Mouse (Mus musculus): ENCODE measurements around the gene Tbx1.
A peak's percentile ranks its signal among the peaks of the same experiment; 100 is the strongest.

Tbx1 gene

DNA sequence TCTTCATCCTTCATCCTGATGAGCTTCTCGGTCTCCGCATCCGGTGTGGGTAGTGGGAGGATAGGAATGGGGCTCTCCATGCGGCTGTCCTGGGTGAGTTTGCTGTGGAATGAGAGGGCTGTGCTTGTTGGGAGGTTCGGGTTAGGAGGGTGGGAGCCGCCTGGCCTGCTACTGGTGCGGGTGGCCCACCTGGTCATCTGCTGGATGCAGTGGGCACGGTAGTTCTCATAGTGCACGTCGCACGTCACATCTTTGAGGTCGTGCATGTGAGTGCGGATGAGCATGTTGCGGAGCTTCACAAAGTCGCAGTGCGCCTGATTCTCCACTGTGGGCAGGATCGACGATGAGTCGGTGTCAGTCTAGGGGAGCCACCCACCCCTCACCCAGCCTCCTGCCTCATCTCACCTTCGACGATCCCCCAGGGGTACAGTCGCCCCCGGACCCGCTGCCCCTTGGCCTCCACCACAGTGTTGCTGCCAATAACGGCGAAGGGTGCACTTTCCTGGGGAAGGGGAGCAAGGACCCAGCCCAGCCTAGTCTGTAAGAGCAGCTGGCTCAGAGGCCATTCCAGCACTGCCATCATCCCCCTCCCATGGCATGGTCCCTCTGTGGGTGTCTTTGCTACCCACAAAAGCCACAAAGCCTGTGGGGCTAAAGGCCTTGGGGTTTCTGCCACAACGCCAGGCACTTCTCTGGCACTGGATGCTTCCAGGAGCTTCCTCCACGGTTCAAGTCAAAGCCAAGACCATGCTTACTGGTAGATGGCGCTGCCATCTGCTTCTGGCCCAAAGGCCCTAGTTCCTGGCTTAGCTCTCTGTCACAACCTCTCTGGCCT lies 32.7 kb upstream of the Tbx1 start:
- DNase-seq (ENCODE audit: low read depth, low spot score), result no peak

DNA sequence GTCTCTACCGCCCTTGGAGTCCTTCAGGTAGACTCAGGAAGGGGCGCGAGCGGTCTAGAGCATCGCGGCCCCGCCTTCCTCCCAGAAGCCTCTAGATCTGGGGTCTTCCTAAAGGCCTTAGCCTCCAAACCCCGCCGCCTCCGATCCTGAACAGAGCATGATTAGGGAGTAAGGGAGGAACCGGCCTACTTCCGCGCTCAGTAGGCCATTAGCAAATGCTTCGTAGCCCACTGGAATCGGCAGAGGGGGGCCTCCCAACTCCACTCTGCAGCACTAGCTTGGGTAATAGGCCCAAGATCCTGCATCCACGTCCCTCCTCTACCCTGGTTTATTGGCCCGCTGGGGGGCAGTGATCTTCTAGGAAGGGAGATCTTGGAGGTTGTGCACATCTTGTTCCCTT lies 31.5 kb upstream of the Tbx1 start, which contains the start of gene Gp1bb:
Gp1bb (minus strand) TSS at position 385 of the 400 bp plus-strand sequence.
- no peak for DNase-seq (ENCODE audit: low read depth, low spot score)

DNA sequence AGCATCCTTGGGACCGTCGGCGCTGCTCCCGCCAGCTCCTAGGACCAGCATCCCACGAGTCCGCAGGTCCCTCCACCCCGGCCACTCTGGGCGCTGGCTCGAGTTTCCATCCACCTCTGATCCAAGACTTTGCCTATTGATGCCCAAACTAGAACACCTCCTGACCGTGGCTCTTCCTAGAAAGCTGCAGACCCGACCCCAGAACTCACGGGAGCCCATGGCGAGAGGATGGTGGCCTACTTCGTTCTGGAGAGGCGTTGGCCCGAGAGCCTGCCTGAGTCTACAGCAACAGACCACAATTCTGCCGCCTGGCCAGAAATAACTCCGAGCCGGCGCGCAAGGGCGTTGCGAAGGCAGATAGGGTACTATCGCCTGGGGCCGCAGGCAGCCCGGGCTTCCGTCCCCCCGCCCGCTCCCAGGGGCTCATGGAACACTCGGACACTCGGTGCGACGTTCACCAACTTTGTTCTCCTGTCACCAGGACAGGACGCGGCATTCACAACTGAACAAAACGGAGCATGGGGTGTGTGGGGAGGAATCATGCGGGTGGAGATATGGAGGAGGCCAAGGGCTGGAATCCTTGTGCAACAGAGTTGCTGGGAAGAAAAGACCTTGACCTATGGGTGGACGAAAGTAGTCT lies 31.0 kb upstream of the Tbx1 start:
- DNase-seq (ENCODE audit: low read depth, low spot score), result no peak

DNA sequence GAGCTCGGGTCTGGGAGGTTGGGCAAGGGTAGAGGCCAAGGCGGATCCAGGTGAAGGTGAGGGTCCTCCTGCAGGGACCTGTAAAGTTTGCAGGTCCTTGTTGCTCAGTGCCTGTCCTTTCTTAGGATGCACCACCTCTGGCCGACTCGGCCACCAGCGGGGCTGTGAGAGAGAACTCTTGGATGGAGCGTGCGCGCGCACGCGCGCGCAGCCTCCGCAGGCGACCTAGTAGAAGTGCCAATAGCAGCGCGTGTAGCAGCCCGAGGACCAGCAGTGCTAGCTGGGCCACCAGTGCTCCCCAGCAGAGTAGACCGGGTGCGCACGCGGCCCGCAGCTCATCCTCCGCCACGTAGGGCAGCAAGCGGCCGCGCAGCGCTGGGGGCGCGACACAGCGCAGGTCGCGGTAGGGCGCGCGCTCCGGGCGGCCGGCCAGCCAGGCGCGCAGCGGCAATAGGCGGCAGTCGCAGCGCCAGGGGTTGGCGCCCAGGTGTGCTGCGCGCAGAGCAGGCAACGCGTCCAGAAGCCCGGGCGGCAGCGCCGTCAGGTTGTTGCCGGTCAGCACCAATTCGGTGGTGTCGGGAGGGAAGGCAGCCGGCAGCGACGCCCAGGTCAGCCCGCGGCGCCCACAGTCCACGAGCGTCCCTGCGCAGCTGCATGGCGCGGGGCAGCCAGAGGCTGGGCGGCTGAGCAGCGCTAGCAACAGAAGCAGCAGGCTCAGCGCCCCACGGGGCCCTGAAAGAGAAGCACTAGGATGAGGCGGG lies 30.3 kb upstream of the Tbx1 start:
- no peak for DNase-seq (ENCODE audit: low read depth, low spot score)

DNA sequence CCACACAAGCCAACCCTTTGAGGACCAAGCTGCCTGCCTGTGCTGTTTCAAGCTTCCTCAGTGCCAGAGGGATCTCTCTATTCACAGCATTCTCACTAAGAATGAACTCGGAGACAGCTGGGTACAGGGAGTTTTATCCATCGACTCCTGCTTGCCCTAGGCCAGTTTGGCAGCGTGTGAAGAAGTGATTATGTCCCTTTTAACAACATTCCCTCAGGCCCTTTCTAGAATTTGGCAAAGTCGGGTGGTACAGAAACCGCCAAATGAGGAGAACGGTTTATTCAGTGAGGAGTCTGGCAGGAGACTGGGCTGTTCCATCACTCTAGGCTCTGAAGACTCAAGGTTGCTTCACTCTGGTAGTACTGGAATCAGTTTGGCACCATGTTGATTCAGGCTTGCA lies 29.7 kb upstream of the Tbx1 start:
- DNase-seq (ENCODE audit: low read depth, low spot score), result no peak

DNA sequence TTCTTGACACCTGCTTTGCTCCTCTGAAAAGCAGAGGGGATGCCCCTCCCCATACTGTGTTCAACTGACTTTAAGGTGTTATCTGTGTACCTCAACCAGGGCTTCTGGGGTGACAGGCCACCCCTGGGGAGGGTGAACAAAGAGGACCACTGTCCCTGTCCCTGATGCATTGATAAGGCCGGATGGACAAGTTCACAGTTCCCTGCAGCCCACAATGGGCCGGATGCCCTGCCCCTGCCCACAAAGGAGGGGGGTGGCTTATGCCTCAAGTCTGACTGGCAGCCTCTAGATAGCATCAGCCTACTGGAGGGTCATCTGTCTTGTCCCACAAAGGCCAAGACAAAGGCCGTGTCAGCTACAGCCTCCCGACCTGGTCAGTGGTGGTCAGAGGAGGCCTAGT lies 28.6 kb upstream of the Tbx1 start:
- no peak for DNase-seq (ENCODE audit: low read depth, low spot score)

DNA sequence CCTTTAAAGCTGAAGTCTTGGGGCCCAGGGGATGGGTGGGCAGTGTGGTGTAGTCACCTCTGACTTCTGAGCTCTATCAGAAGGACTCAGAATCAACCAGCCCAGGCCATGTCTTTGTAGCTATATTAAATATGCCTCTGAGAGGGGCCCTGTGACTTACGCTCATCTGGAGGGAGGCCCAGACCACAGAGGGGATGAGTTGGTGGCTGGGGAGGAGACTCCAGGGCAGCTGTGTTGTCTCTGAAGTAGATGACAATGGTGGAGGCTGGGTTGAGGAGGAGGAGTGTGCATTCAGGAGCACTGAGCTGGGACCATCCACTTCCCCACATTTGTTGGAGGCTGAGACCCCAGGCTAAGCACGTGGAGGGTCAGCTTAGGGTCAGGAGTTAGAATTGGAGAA lies 27.8 kb upstream of the Tbx1 start:
- no peak for DNase-seq (ENCODE audit: low read depth, low spot score)

DNA sequence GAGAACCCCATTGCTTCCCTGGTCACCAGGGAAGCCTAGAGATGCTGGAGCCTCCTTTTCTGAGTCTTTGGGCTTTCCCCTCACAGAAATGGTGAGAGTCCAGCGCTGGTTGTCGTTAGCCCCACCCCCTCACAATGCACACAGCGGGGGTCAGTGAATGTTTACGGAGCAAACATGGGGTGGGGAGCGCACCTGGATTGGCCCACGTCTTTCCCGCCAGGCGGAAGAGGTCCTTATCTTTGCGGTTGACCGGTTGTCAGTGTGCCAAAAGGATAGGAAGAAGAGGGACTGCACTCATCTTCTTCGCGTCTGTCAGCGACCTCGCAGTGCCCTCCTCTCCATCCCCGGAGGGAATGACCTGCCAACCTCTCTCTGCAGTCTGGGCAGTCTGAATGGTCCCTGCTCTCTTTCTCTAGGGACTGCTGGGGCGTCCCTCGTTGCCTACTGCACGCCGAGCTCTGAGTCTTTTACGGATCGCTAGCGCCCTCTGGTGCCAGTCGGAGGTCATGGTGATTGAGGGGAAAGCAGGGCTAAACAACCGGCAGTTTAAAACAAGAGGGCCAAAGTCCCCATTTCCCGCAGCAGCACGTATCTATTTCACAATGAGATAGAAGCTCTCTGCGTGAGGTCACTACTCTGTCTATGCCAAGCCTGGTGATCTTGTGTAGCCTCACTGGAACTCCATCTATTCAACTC lies 27.0 kb upstream of the Tbx1 start:
- peak; percentile 91 for DNase-seq (ENCODE audit: low read depth, low spot score)

DNA sequence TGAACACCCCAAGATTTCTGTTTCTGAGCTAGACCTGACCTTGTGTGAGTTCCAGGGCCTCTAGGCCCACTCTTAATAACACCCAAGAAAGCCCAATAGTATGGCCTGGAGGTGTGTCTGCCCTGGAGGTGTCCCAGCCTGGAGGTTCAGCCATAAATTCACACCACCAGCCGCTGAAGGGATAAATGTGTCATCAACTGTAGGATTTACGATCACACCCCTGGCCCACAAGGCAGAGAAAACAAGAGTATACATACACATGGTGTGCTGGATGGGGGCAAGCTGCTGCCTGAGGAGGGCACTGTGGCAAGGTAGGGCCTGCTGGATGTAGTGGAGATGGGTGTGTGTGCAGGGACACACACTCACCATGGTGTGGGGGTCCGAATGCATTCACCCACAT lies 22.8 kb upstream of the Tbx1 start:
- DNase-seq (ENCODE audit: low read depth, low spot score), result peak; percentile 60

DNA sequence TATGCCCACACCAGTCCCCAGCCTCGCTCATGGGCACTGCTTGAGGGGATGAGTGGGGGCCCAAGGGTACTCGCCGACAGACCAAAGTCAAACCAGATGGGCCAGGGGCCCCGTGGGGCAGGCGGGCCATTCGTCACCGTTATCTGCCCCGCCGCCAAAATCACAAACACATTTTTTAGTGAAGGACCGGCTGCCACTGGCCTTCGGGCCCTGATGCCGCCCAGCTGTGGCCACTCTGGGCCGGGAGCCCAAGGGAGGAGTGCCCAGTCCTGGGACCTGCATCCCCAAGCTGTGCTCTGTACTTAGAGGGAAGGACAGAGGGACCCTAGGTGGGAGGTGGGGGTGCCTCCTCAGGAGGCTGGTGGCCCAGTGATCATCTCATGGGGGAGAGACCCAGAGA lies 21.3 kb upstream of the Tbx1 start:
- no peak for DNase-seq (ENCODE audit: low read depth, low spot score)

DNA sequence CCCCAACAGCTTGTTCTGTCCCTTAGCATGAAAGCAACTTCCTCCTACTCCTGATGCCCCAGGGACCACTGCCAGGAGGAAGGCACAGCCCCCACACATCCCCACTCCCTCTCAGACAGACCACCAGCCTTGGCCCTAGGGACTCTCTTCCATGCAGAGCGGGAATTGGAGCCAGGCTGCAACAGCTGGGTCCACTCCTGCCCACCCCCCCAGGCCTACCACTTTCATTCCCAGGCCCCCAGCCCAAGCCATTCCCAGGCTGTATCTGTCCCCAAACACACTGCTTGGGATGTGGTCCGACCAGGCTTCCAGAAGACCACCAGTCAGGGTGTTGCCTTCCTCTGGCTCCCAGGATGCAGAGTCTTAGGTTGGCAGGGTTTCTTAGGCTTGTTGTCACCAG lies 18.6 kb upstream of the Tbx1 start:
- DNase-seq (ENCODE audit: low read depth, low spot score), result no peak

DNA sequence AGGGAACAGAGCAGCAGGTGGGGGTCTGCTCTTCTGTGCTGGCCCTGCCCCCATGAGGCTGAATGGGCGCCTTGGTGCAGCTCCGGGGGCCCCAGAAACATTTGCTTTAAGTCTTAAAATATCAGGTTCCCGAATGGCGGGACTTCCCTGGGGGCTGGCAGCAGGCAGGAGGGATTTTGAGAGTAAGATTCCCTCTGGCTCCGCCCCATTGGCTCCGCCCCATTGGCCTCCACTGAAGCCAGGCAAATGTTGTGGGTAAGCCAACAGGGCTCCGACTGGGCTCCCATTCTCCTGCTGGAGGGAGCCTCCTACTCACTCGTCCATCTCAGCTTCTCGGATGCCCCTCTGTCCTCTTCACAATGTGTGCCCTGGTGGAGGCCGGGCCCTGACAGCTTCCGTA lies 17.8 kb upstream of the Tbx1 start:
- DNase-seq (ENCODE audit: low read depth, low spot score), result no peak

DNA sequence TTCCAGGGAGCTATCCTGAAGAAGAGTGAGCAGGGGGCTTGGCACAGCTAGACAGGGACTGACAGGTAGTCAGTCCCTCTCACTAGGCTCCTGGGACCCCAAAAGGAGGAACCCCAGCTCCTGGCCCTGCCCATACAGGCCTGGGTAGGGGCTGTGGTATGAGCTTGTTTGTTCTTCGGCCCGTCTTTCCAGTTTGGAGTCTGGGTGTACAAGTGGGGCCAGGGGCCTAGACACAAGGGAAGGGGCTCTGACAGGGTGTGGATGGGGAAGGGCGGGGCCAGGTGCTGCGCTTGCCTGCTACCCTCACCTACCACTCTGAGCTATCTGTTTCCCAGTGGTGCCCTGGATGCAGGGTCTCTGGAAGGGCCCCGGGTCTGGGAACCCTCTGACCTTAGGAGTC lies 15.2 kb upstream of the Tbx1 start:
- DNase-seq (ENCODE audit: low read depth, low spot score), result no peak

DNA sequence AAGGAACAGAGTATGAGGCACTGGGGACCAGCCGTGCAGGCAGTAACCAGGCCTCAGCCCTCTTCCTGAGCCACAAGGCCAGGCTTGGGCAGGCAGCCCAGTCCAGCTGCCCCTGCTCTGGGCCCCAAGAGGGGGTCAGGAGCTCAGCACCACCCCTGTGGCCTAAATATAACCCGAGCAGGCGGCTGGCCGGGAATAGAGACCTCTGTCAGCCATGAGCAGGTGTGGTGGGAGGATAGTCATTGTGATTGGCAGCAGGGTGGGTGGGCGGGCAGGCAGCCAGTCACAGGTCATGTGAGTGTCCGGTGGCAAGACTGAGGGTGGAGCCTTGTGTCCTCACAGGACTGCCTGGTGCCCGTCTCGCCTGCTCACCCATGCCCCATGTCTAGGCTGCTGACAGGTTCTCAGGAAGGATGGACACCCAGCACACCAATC lies 13.8 kb upstream of the Tbx1 start:
- DNase-seq (ENCODE audit: low read depth, low spot score), result no peak

DNA sequence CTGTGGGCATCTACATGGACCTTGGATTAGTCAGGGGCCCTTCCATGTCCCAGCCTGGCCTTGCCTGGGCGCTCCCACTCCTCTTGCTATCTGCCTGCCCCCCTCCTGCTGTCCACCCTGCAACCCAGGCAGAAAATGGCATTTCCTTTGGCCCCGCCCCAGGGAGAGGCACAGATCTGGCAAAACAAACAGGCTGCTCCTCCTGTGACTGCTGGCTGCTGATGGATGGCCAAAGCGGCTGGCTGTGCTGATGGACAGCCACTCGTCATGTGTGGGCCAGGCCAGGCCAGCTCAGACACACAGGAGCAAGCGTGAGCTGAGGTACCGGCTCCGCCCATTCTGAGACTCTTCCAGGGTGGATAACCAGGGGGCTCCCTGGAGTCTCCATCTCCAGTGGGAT lies 11.0 kb upstream of the Tbx1 start:
- DNase-seq (ENCODE audit: low read depth, low spot score), result no peak

DNA sequence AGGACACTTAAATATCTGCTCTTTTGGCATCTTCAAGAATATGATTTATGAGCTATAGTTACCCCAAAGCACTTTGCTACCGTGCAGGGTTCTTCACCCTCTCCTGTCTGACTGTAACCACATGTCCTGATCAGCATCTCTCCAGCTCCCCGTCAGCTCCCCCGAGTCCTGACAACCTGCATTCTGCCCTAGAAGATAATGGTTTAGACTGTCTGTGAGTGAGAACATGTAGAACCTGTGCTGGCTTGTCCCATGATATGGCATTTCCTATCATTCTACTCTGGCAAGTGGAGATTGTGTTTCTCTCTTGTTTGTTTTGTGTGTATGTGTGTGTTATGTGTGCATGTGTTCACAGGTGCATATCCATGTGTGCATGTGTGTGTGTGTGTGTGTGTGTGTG lies 7.5 kb upstream of the Tbx1 start:
- no peak for DNase-seq (ENCODE audit: low read depth, low spot score)

DNA sequence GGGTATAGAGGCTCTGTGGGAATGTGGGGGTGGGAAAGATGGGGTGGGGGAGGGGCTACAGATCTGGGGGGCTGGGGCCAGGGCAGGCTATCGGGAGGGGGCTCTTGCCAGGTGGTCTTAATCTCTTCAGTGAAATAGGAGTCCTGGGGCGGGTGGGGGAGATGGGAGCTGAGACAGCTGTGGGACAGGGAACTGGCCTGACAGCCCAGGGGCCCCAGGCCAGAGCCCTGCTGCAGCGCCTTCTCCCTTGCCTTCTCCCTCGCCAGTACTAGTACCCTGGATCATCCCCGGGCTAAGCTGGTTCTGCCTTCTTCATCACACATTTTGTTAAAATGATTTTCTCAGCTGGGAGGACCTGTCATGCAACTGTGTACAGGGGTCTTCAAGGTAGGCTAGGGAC lies 5.8 kb upstream of the Tbx1 start:
- DNase-seq (ENCODE audit: low read depth, low spot score), result no peak

DNA sequence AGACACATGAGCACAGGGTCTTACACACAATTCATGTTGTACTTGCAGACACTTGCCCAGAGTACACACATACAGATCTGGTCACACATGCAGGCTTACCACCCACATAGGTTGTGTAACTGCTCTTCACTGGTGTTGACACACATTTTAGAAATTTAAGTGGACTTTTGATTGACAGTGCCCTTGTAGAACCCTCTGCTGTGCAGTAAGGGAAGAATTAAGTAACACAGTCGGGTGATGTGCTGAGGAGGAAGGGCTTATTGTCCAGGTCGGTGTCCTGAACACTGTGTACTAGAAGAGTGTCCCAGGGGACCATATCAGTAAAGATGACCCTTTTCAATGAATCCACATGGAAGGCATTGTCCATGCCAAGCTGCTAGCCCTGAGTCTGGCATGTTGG lies 3.5 kb upstream of the Tbx1 start:
- DNase-seq (ENCODE audit: low read depth, low spot score), result no peak

DNA sequence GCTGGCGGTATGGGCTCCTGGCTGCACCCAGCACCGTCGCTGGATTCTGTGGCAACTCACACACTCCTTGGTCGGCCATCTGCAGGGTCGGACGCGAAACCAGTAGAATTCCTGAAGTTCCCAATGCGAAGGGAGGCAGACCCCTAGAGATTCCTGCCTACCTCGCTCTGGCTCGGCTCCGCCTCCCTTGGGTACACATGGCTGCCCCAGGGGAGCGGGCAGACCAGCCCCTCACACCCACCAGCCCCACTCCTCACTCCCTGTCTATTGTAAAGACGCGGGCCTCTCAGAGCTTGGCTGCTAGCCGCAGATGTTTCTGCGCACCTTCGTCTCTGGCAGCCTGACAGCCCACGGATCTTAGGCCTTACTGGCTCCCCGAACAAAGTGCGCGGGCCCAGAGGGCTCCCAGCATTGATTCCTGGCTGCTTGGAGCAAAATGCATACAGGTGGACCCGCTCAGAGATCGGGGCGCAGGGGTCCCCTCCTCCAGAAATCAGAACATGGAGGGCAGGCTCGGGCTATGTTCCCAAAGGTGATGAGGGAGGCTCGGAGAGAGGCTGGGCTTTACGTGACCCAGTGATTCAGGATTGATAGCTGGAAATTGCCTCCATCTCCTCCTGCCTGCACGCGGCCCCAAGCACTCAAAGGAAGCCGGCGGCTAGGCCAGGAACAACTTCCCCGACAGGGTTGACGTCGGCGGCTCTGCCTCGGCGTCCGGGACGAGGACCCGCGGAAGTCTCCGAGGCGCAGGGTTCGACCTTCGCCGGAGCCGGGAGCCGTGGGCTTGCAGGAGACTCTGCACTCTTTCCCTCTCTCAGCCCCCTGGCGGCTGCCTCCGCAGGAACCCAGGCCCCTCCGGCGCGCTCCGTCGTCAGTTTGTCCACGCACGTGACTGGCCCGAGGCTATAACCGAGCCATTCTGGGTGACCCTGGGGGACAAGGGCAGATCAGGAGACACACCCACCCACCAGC lies 862 bp upstream of the Tbx1 start:
- DNase-seq (ENCODE audit: low read depth, low spot score), result no peak

DNA sequence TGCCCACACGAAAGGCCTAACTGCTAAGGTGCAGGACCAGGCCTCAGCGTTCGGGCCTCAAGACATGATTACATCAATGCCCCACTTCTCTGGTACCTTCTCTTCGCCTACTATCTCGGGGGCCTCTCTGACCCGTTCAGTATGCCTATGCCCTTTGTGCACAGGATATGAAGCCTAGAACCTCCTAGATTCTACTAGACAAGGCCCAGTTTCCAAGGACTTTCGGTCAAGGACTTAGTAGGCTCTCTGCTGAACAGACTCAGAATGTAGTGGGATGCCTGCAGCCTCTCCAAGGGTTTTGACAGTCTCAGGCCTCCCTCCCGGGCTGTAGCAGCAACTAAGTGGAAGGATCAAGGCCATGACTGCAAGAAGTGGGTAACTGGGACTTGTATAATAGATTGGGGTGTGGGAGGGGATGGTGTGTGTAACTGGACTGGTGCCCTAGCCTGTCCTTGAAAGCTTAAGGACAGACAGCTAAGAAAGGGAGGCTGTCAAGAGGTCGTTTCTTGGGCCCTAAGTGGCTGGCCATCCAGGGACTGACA lies 1.3 kb downstream of the Tbx1 start:
- no peak for DNase-seq (ENCODE audit: low read depth, low spot score)

DNA sequence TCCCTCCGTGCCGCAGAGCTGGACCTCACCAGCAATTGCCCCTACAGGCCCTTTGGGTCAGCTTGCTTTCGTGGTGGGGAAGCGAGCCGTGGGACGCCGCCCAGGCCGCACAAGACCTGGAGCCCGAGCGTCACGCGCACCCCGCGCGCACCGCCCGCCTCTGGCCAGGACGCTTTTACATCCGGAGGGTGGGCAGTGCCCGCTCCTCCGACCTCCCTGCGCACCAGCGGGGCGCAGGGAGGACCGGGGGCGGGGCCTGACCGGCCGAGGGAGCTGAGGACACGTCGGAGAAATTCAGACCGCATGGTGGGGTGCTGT lies 1.8 kb downstream of the Tbx1 start:
- no peak for DNase-seq (ENCODE audit: low read depth, low spot score)

Data from mesoderm, embryonic 11.5 days (tissue).